Mouse (Mus musculus): ENCODE results near the gene Itga6. TPM values are rescaled to one million over a fixed set of nuclear protein-coding genes. Genes with fewer than 3 reads are reported as not detected.

Gene Itga6
- total and polyA plus RNA-seq, 2 experiments from 2014 or later: 33.8 to 69.2 TPM

GRCm38 (mm10) chr2:71794139-71794538 lies 48.7 kb downstream of the Itga6 start:
- no peak overlapping the region for H3K4me2 ChIP-seq (ENCODE audit: low read depth, low read length)
- no peak overlapping the region for H3K27ac ChIP-seq (ENCODE audit: low read depth)

DNA sequence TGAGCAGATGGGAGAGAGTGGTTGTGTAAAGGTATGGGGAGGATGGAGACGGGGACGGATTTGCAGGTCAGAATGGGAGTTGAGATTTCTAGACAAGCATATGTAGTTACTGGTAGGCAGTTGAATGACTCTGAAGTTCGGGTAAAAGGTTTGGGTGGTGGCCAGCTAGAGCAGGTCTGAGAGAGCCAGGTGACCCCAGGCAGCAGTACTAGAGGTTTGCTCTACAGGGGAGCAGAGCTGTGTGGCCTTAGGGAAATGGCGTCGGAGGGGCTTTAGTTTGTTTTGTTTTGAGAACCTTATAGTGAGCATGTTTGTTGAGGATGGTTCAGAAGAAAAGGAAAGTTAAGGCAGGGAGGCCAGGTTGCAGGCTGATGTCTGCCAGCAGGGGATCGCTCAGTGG lies 51.4 kb downstream of the Itga6 start:
- 0 out of 2 replicates have a peak, but pooled peaks cover 4% of the 10 kb centered on the region for H3K36me3 ChIP-seq (replicated peaks; ENCODE audit: control insufficient read depth, insufficient read depth, low read length)
- H3K27me3 ChIP-seq (ENCODE audit: control insufficient read depth, insufficient read depth, low read length): no peaks in the 10 kb centered on the region
- WGBS: 84% methylated on average over 6 of the region's 6 CpGs
- H3K27ac ChIP-seq (ENCODE audit: low read depth): no peak overlapping the region
- no peak overlapping the region for H3K9ac ChIP-seq (replicated peaks; ENCODE audit: low read depth, low read length)
- H3K4me1 ChIP-seq (ENCODE audit: control insufficient read depth, insufficient read depth): no peaks in the 10 kb centered on the region
- no peaks in the 10 kb centered on the region for H3K9me3 ChIP-seq (replicated peaks; ENCODE audit: control insufficient read depth, low read length)
- H3K4me3 ChIP-seq (ENCODE audit: low read depth, low read length): no peak overlapping the region
- no peak overlapping the region for H3K4me2 ChIP-seq (ENCODE audit: low read depth, low read length)
- no peak for ATAC-seq (ENCODE audit: insufficient read depth, low read depth)
- TF ChIP-seq CTCF (IDR thresholded peaks at IDR 0.05; ENCODE audit: low read depth) (no peak), EP300 (IDR thresholded peaks at IDR 0.05; ENCODE audit: low read depth) (no peak)
- DNase-seq (ENCODE audit: low spot score): no peak

More at GRCm38 (mm10) chr2:71794139-71794538, 48.7 kb downstream of the Itga6 start:
- no peak overlapping the region for H3K9ac ChIP-seq (replicated peaks; ENCODE audit: low read depth, low read length)
- 73% methylated on average over 6 of the region's 6 CpGs for WGBS
- H3K36me3 ChIP-seq (replicated peaks; ENCODE audit: control insufficient read depth, insufficient read depth, low read length): 0 out of 2 replicates have a peak, but pooled peaks cover 4% of the 10 kb centered on the region
- H3K9me3 ChIP-seq (replicated peaks; ENCODE audit: control insufficient read depth, low read length): no peaks in the 10 kb centered on the region
- no peak for ATAC-seq (ENCODE audit: insufficient read depth, low read depth)
- no peak for TF ChIP-seq CTCF (IDR thresholded peaks at IDR 0.05; ENCODE audit: low read depth)
- TF ChIP-seq EP300 (IDR thresholded peaks at IDR 0.05; ENCODE audit: low read depth): no peak
- peaks cover 5% of the 10 kb centered on the region for H3K4me1 ChIP-seq (ENCODE audit: control insufficient read depth, insufficient read depth)
- H3K4me3 ChIP-seq (ENCODE audit: low read depth, low read length): no peak overlapping the region
- DNase-seq (ENCODE audit: low spot score): no peak
- H3K27me3 ChIP-seq (ENCODE audit: control insufficient read depth, insufficient read depth, low read length): no peaks in the 10 kb centered on the region

DNA sequence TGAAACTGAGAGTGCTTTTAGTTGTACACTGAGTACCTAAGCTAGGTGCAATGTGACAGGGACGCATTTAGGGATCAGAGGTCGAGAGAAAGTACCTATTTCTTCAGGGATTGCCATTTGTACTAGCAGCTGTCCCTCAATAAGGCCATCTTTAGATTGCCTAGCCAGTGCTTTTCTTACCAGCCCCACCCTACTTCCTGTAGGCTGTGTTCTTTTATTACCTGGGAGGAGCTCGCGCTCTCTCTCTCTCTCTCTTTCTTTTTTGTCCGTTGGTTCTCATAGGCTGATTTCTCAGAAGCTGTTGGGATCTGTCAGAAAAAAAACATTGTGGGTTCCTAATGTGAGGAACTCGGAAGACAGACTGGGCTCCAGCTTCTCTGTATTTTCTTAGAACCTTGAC lies 55.4 kb downstream of the Itga6 start:
- Histone ChIP-seq H3K4me1 (ENCODE audit: control insufficient read depth, insufficient read depth) (no peaks in the 10 kb centered on the region), H3K9ac (replicated peaks; ENCODE audit: low read depth, low read length) (no peak overlapping the region), H3K27me3 (ENCODE audit: control insufficient read depth, insufficient read depth, low read length) (no peaks in the 10 kb centered on the region), H3K4me2 (ENCODE audit: low read depth, low read length) (no peak overlapping the region), H3K9me3 (replicated peaks; ENCODE audit: control insufficient read depth, low read length) (no peaks in the 10 kb centered on the region), H3K36me3 (replicated peaks; ENCODE audit: control insufficient read depth, insufficient read depth, low read length) (0 out of 2 replicates have a peak, but pooled peaks cover 4% of the 10 kb centered on the region), H3K4me3 (ENCODE audit: low read depth, low read length) (no peak overlapping the region), H3K27ac (ENCODE audit: low read depth) (peak overlapping the region; percentile 34; the same call in 1 of the 2 replicates)
- no peak for TF ChIP-seq EP300 (IDR thresholded peaks at IDR 0.05; ENCODE audit: low read depth)
- DNase-seq (ENCODE audit: low spot score): no peak
- 73% methylated on average over 6 of the region's 6 CpGs for WGBS
- ATAC-seq (ENCODE audit: insufficient read depth, low read depth): no peak

- Histone ChIP-seq H3K27ac (ENCODE audit: low read depth) (0 out of 2 replicates have a peak overlapping the region, but pooled peaks have one; percentile 34), H3K36me3 (replicated peaks; ENCODE audit: control insufficient read depth, insufficient read depth, low read length) (0 out of 2 replicates have a peak, but pooled peaks cover 4% of the 10 kb centered on the region), H3K27me3 (ENCODE audit: control insufficient read depth, insufficient read depth, low read length) (no peaks in the 10 kb centered on the region), H3K9me3 (replicated peaks; ENCODE audit: control insufficient read depth, low read length) (no peaks in the 10 kb centered on the region), H3K4me1 (ENCODE audit: control insufficient read depth, insufficient read depth) (no peaks in the 10 kb centered on the region), H3K4me2 (ENCODE audit: low read depth, low read length) (no peak overlapping the region), H3K9ac (replicated peaks; ENCODE audit: low read depth, low read length) (no peak overlapping the region), H3K4me3 (ENCODE audit: low read depth, low read length) (no peak overlapping the region)
- no peak for DNase-seq (ENCODE audit: low spot score)
- WGBS: 70% methylated on average over 7 of the region's 7 CpGs
- ATAC-seq (ENCODE audit: insufficient read depth, low read depth): peak; percentile 4; the same call in 1 of the 2 replicates
- TF ChIP-seq EP300 (IDR thresholded peaks at IDR 0.05; ENCODE audit: low read depth) (no peak), CTCF (IDR thresholded peaks at IDR 0.05; ENCODE audit: low read depth) (no peak)
Measured at GRCm38 (mm10) chr2:71801691-71802090, 56.3 kb downstream of the Itga6 start.

DNA sequence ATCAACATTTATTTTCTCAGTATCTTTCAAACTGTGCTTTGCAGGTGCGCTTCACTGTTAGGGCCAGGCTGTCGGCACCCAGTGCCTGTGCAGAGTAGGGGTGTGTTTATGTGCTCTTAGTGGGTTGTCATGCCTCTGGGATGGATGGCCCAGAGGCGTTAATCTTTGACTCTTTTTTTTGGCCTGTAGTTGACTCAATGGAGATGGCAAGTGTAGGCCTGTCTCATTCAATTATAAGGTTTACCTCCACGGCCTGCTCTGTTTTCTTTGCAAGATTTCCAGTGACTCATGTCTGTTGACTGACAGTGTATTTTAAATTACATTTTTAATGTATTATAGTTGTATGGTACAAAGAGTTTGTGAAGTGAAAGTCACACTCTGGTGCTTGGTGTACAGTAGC lies 56.7 kb downstream of the Itga6 start:
- Histone ChIP-seq H3K27me3 (ENCODE audit: control insufficient read depth, insufficient read depth, low read length) (no peaks in the 10 kb centered on the region), H3K4me3 (ENCODE audit: low read depth, low read length) (no peak overlapping the region), H3K27ac (ENCODE audit: low read depth) (no peak overlapping the region), H3K36me3 (replicated peaks; ENCODE audit: control insufficient read depth, insufficient read depth, low read length) (0 out of 2 replicates have a peak, but pooled peaks cover 4% of the 10 kb centered on the region), H3K9me3 (replicated peaks; ENCODE audit: control insufficient read depth, low read length) (no peaks in the 10 kb centered on the region), H3K4me1 (ENCODE audit: control insufficient read depth, insufficient read depth) (no peaks in the 10 kb centered on the region), H3K4me2 (ENCODE audit: low read depth, low read length) (no peak overlapping the region), H3K9ac (replicated peaks; ENCODE audit: low read depth, low read length) (no peak overlapping the region)
- no peak for TF ChIP-seq EP300 (IDR thresholded peaks at IDR 0.05; ENCODE audit: low read depth)
- TF ChIP-seq CTCF (IDR thresholded peaks at IDR 0.05; ENCODE audit: low read depth): no peak
- WGBS: 70% methylated on average over 4 of the region's 4 CpGs
- no peak for DNase-seq (ENCODE audit: low spot score)
- ATAC-seq (ENCODE audit: insufficient read depth, low read depth): no peak

GRCm38 (mm10) chr2:71805120-71805519 lies 59.7 kb downstream of the Itga6 start:
- H3K27ac ChIP-seq (ENCODE audit: low read depth): no peak overlapping the region
- TF ChIP-seq EP300 (IDR thresholded peaks at IDR 0.05; ENCODE audit: low read depth): no peak
- no peak for TF ChIP-seq CTCF (IDR thresholded peaks at IDR 0.05; ENCODE audit: low read depth)
- DNase-seq (ENCODE audit: low spot score) (no peak), ATAC-seq (ENCODE audit: insufficient read depth, low read depth) (no peak)
- 73% methylated on average over 7 of the region's 7 CpGs for WGBS
- H3K9me3 ChIP-seq (replicated peaks; ENCODE audit: control insufficient read depth, low read length): no peaks in the 10 kb centered on the region
- no peaks in the 10 kb centered on the region for H3K36me3 ChIP-seq (replicated peaks; ENCODE audit: control insufficient read depth, insufficient read depth, low read length)
- no peaks in the 10 kb centered on the region for H3K4me1 ChIP-seq (ENCODE audit: control insufficient read depth, insufficient read depth)
- H3K9ac ChIP-seq (replicated peaks; ENCODE audit: low read depth, low read length): no peak overlapping the region
- no peak overlapping the region for H3K4me3 ChIP-seq (ENCODE audit: low read depth, low read length)
- H3K4me2 ChIP-seq (ENCODE audit: low read depth, low read length): no peak overlapping the region
- no peaks in the 10 kb centered on the region for H3K27me3 ChIP-seq (ENCODE audit: control insufficient read depth, insufficient read depth, low read length)

All from heart, postnatal 0 days (tissue).